Mouse (Mus musculus) skeletal muscle tissue, postnatal 0 days (tissue): Measurements from ENCODE around the gene Scn5a. TPM values are rescaled to one million over a fixed set of nuclear protein-coding genes. Genes with fewer than 3 reads are reported as not detected.

Source experiments
- polyA plus RNA-seq: library from polyadenylated mRNA; unstranded; fragments of >200 nt; fragmentation: Nextera tagmentation; extraction: Ambion mirVana; gene quantifications from 2 replicates; pipeline ENCODE4 v1.2.1, GENCODE M21; 2015

The Scn5a gene
- 1.2 and 3.3 TPM in 2 replicates for polyA plus RNA-seq

DNA sequence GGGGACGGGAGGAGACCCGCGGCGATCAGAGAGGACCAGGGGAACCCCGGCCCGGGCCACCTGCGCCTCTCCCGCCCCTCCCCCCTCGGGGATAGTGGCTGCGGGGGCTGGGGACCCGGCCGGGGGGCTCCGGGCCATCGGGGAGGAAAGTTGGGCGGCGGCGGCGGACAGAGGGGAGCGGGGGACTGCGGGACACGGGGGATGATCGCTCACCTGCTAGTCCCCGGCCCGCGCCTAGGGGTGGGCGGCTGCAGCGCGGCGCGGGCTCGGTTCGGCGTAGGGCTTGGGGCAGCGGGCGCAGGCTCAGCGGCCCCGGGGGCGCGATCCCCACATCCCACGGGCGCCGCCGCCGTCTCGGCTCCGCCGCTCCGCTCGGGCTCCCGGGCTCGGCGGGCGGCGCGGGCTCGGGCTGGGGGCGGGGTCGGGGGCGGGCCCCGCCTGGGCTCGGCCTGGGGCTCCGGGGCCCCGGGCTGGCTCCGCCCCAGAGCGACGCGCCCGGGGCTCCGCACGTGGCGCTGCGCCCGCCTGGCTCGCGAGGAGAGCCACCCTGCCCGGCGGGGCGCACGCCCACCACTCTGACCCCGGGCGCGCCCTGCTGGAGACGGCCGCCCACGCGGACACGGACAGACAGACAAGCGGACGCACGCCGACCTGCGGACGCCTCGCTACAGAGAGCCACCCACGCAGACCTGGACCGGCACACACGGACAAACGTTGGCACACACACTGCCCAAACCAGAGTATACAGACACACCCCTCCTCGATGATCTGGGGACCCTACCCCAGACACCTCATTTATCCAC lies at the start of gene Scn5a:
Gene Scn5a, minus strand, starts transcription at position 381 of the 803 bp plus-strand sequence.

DNA sequence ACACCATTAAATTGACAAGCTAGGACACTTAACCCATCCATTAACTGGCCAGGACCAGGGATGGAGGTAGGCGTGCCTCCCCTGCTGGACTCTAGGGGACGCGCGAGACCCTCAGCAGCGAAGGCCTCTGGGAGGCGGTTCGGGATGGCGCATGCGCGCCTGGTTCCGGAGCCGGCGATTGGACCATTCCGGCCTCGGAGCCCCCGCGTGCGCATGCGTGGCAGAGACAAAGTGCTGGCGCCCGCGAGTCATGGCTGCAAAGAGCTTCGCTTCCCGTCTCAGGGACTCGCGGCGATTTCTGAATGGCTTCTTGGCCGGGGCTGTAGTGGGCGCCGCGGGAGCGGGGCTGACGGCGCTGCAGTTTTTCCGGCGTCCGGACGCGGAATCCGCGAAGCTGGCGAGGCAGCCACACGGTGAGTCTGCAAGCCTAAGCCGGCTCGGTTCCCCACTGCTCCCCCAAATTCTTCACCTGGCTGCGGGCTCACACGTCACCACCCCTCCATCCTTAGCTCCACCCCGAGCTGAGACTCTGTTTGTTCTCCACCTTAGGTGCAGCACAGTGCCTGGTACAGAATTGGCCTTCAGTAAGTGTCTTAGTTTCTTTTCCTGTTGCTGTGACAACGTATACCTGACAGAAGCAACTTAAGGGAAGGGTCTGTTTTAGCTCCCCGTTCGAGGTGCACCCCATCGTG lies 133.9 kb downstream of the Scn5a start, which contains the start of gene Exog:
Gene Exog, plus strand, starts transcription at position 206 of the 692 bp plus-strand sequence.

Other genes starting within 250 kb of the Scn5a start
- gene Acaa1a, start 239.3 kb downstream of the Scn5a start, polyA plus RNA-seq, result 69.8 and 81.8 TPM in 2 replicates
- 15.0 and 22.0 TPM in 2 replicates for gene Myd88, start 237.6 kb downstream of the Scn5a start, polyA plus RNA-seq
- 0.55 and 0.74 TPM in 2 replicates for gene Xylb, start 221.6 kb downstream of the Scn5a start, polyA plus RNA-seq
- 0.06 and 0.10 TPM in 2 replicates for gene Slc22a14, start 213.5 kb downstream of the Scn5a start, polyA plus RNA-seq
- gene Acvr2b, start 176.9 kb downstream of the Scn5a start, polyA plus RNA-seq, result 17.0 and 21.7 TPM in 2 replicates
- gene Exog, start 134.1 kb downstream of the Scn5a start, polyA plus RNA-seq, result 3.4 and 4.6 TPM in 2 replicates
- 0.02 TPM in 1 of 2 replicates, not detected in the other for gene Scn10a, start 140.3 kb upstream of the Scn5a start, polyA plus RNA-seq
- gene Scn11a, start 246.4 kb upstream of the Scn5a start, polyA plus RNA-seq, result 0.05 TPM in 1 of 2 replicates, not detected in the other